Mouse (Mus musculus) midbrain, embryonic 11.5 days (tissue): ENCODE measurements around the gene Pou1f1. TPM values are rescaled to one million over a fixed set of nuclear protein-coding genes. Genes with fewer than 3 reads are reported as not detected.

ENCODE experiments used
- ATAC-seq: fragments of 200-750 bp; cut with Nextera tagmentation; 2 replicates; pipeline ENCODE4 v1.8.0; 2017; ENCODE audit warnings: moderate TSS enrichment, moderate library complexity; ENCODE audit not compliant: low FRiP score
- DNase-seq: peaks from one replicate; pipeline ENCODE4 v3.0.0; 2015; ENCODE audit warnings: low spot score; ENCODE audit errors: missing footprints
- H3K27ac ChIP-seq: fragments of 300-500 bp; sonication (generic); 2 replicates; pipeline ENCODE4 v1.5.1; 2014; ENCODE audit warnings: low read depth, low read length
- H3K27me3 ChIP-seq: fragments of 300-500 bp; sonication (generic); 2 replicates; pipeline ENCODE4 v1.6.1; 2014; ENCODE audit warnings: mild to moderate bottlenecking, low read length, moderate library complexity, mixed read lengths; ENCODE audit not compliant: control insufficient read depth, insufficient read depth
- H3K36me3 ChIP-seq: fragments of 300-500 bp; sonication (generic); 2 replicates; pipeline ENCODE4 v1.6.1; 2014; ENCODE audit warnings: mild to moderate bottlenecking, low read length, moderate library complexity, mixed read lengths; ENCODE audit not compliant: control insufficient read depth, insufficient read depth
- H3K4me1 ChIP-seq: fragments of 300-500 bp; sonication (generic); 2 replicates; pipeline ENCODE4 v1.6.1; 2014; ENCODE audit warnings: low read length; ENCODE audit not compliant: control insufficient read depth, insufficient read depth
- H3K4me2 ChIP-seq: fragments of 300-500 bp; sonication (generic); 2 replicates; pipeline ENCODE4 v1.6.1; 2014; ENCODE audit warnings: mild to moderate bottlenecking, moderate library complexity
- H3K4me3 ChIP-seq: fragments of 300-500 bp; sonication (generic); 2 replicates; pipeline ENCODE4 v1.5.1; 2014; ENCODE audit warnings: low read depth, low read length
- H3K9ac ChIP-seq: fragments of 300-500 bp; sonication (generic); 2 replicates; pipeline ENCODE4 v1.6.1; 2014; ENCODE audit warnings: low read length
- H3K9me3 ChIP-seq: fragments of 300-500 bp; sonication (generic); 2 replicates; pipeline ENCODE4 v1.6.1; 2016; ENCODE audit warnings: low read length; ENCODE audit not compliant: control insufficient read depth
- WGBS: fragments of 180-500 bp; shearing (Covaris S2); extraction: QIAGEN DNeasy Blood & Tissue Kit; methylation state at CpG from one replicate; pipeline ENCODE4 v1.1.7; 2014; 5-methylcytosine and 5-hydroxymethylcytosine counted together
- polyA plus RNA-seq: library from polyadenylated mRNA; unstranded; fragments of >200 nt; fragmentation: Nextera tagmentation; extraction: Ambion mirVana; gene quantifications from 2 replicates; pipeline ENCODE4 v1.2.1, GENCODE M21; 2014

The Pou1f1 gene
- polyA plus RNA-seq, 1 experiment from 2014 or later = not detected

- Histone ChIP-seq H3K27ac (no peak overlapping the region), H3K27me3 (no peaks in the 10 kb centered on the region), H3K4me1 (peaks cover 4% of the 10 kb centered on the region), H3K36me3 (no peaks in the 10 kb centered on the region), H3K4me3 (no peak overlapping the region), H3K9me3 (no peaks in the 10 kb centered on the region), H3K9ac (no peak overlapping the region), H3K4me2 (no peak overlapping the region)
- WGBS = 8% methylated on average over 5 of the region's 5 CpGs
- ATAC-seq (no peak), DNase-seq (no peak)
Observed at GRCm38 (mm10) chr16:65529589-65529988, 9.3 kb downstream of the Pou1f1 start.

GRCm38 (mm10) chr16:65531663-65532062, 11.4 kb downstream of the Pou1f1 start:
- Histone ChIP-seq H3K9ac (no peak overlapping the region), H3K27me3 (no peaks in the 10 kb centered on the region), H3K27ac (no peak overlapping the region), H3K4me1 (peaks cover 4% of the 10 kb centered on the region), H3K4me3 (no peak overlapping the region), H3K36me3 (no peaks in the 10 kb centered on the region), H3K9me3 (no peaks in the 10 kb centered on the region), H3K4me2 (no peak overlapping the region)
- DNase-seq = no peak
- WGBS = 83% methylated on average over 8 of the region's 8 CpGs
- no peak for ATAC-seq

- WGBS = 37% methylated on average over 12 of the region's 12 CpGs
- no peak overlapping the region for H3K9ac ChIP-seq
- H3K4me1 ChIP-seq = peaks cover 4% of the 10 kb centered on the region
- H3K27ac ChIP-seq = no peak overlapping the region
- H3K36me3 ChIP-seq = no peaks in the 10 kb centered on the region
- no peaks in the 10 kb centered on the region for H3K9me3 ChIP-seq
- H3K27me3 ChIP-seq = no peaks in the 10 kb centered on the region
- no peak overlapping the region for H3K4me2 ChIP-seq
- DNase-seq = peak; percentile 93
- peak; percentile 48; the same call in 1 of the 2 replicates for ATAC-seq
- no peak overlapping the region for H3K4me3 ChIP-seq
Observed at GRCm38 (mm10) chr16:65533315-65533999, 13.1 kb downstream of the Pou1f1 start.

- Histone ChIP-seq H3K9me3 (no peaks in the 10 kb centered on the region), H3K27ac (no peak overlapping the region), H3K4me3 (no peak overlapping the region), H3K27me3 (no peaks in the 10 kb centered on the region), H3K4me2 (no peak overlapping the region), H3K9ac (no peak overlapping the region), H3K4me1 (no peaks in the 10 kb centered on the region), H3K36me3 (no peaks in the 10 kb centered on the region)
- ATAC-seq = no peak
- WGBS = 90% methylated on average over 11 of the region's 11 CpGs
- no peak for DNase-seq
Observed at GRCm38 (mm10) chr16:65543676-65544293, 23.5 kb downstream of the Pou1f1 start.

- Histone ChIP-seq H3K27me3 (no peaks in the 10 kb centered on the region), H3K9me3 (no peaks in the 10 kb centered on the region), H3K4me1 (no peaks in the 10 kb centered on the region), H3K9ac (no peak overlapping the region), H3K27ac (no peak overlapping the region), H3K4me3 (no peak overlapping the region), H3K4me2 (no peak overlapping the region), H3K36me3 (no peaks in the 10 kb centered on the region)
- WGBS = 88% methylated on average over 7 of the region's 7 CpGs
- ATAC-seq (no peak), DNase-seq (no peak)
Observed at GRCm38 (mm10) chr16:65548960-65549359, 28.6 kb downstream of the Pou1f1 start.

- Histone ChIP-seq H3K9ac (no peak overlapping the region), H3K9me3 (no peaks in the 10 kb centered on the region), H3K4me3 (no peak overlapping the region), H3K27me3 (no peaks in the 10 kb centered on the region), H3K4me1 (no peaks in the 10 kb centered on the region), H3K36me3 (no peaks in the 10 kb centered on the region), H3K4me2 (no peak overlapping the region), H3K27ac (no peak overlapping the region)
- DNase-seq = no peak
- no peak for ATAC-seq
- whole genome bisulfite sequencing = 94% methylated on average over 13 of the region's 13 CpGs
Observed at GRCm38 (mm10) chr16:65550814-65551213, 30.5 kb downstream of the Pou1f1 start.

GRCm38 (mm10) chr16:65554267-65554666, 34.0 kb downstream of the Pou1f1 start:
- no peaks in the 10 kb centered on the region for H3K27me3 ChIP-seq
- WGBS = 93% methylated on average over 5 of the region's 5 CpGs
- no peak for DNase-seq
- no peak for ATAC-seq
- no peaks in the 10 kb centered on the region for H3K4me1 ChIP-seq
- no peak overlapping the region for H3K4me2 ChIP-seq
- H3K4me3 ChIP-seq = no peak overlapping the region
- H3K9me3 ChIP-seq = no peaks in the 10 kb centered on the region
- H3K27ac ChIP-seq = no peak overlapping the region
- H3K9ac ChIP-seq = no peak overlapping the region
- H3K36me3 ChIP-seq = no peaks in the 10 kb centered on the region

GRCm38 (mm10) chr16:65557369-65557768, 37.1 kb downstream of the Pou1f1 start:
- peaks cover 3% of the 10 kb centered on the region; the same call in 1 of the 2 replicates for H3K4me1 ChIP-seq
- H3K9ac ChIP-seq = no peak overlapping the region
- ATAC-seq = no peak

GRCm38 (mm10) chr16:65559591-65559990, 39.3 kb downstream of the Pou1f1 start:
- Histone ChIP-seq H3K27me3 (no peaks in the 10 kb centered on the region), H3K9me3 (no peaks in the 10 kb centered on the region), H3K4me3 (no peak overlapping the region), H3K4me1 (peaks cover 6% of the 10 kb centered on the region; the same call in 1 of the 2 replicates), H3K9ac (no peak overlapping the region), H3K36me3 (no peaks in the 10 kb centered on the region), H3K27ac (no peak overlapping the region), H3K4me2 (no peak overlapping the region)
- no peak for DNase-seq
- ATAC-seq = no peak
- WGBS = 96% methylated on average over 2 of the region's 2 CpGs

More at GRCm38 (mm10) chr16:65557369-65557768, 37.1 kb downstream of the Pou1f1 start:
- H3K9me3 ChIP-seq = no peaks in the 10 kb centered on the region
- no peak overlapping the region for H3K4me2 ChIP-seq
- H3K27ac ChIP-seq = no peak overlapping the region
- 65% methylated on average over 5 of the region's 5 CpGs for WGBS
- no peak overlapping the region for H3K4me3 ChIP-seq
- DNase-seq = no peak
- no peaks in the 10 kb centered on the region for H3K27me3 ChIP-seq
- no peaks in the 10 kb centered on the region for H3K36me3 ChIP-seq
